Comparison of ENCODE assay signal across 25 mouse cellular contexts in the genomic region with DNA sequence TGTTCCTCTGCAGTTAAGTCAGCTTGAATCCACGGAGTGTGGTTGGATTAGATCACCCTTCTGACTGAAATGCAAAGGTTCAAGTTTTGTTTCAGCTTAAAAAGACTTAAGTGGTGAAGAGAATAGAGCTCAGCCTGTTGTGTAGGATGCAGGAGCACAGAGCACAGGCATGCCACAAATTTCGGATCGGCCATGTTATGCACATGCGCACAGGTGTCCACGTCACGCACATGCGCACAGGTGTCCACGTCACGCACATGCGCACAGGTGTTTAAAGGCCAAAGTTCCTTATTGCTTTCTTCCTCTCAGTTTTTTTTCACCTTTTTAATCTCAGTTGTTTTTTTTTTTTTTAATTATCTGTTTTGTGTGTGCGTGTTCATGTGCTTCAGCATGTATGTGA. TPM values are rescaled to one million over a fixed set of nuclear protein-coding genes. Genes with fewer than 3 reads are reported as not detected.
"Had no signal": no experiment of that assay in that cellular context is flagged by ENCODE, and none has a peak within 500 bp of the region (broad histone marks: within the 10 kb centered on the region; RNA-seq: fewer than 3 reads in every experiment).

No protein-coding gene starts in this region.

- H3K9me3 ChIP-seq: heart, embryonic 15.5 days; hindbrain, embryonic 13.5 days; hindbrain, embryonic 15.5 days; intestine, embryonic 15.5 days; limb, embryonic 10.5 days; liver, embryonic 15.5 days had no signal

- H3K4me2 ChIP-seq: heart, embryonic 15.5 days; hindbrain, embryonic 13.5 days; hindbrain, embryonic 15.5 days; intestine, embryonic 15.5 days; limb, embryonic 12.5 days; liver, embryonic 11.5 days; liver, embryonic 13.5 days; liver, embryonic 15.5 days had no signal

- H3K9ac ChIP-seq: heart, embryonic 15.5 days; hindbrain, embryonic 15.5 days; intestine, embryonic 15.5 days; limb, embryonic 12.5 days; liver, embryonic 13.5 days; liver, embryonic 15.5 days had no signal

- H3K4me3 ChIP-seq: heart, embryonic 10.5 days; heart, embryonic 15.5 days; hindbrain, embryonic 13.5 days; hindbrain, embryonic 15.5 days; intestine, embryonic 15.5 days; left cerebral cortex, adult 2 months; limb, embryonic 10.5 days; limb, embryonic 12.5 days; liver, embryonic 13.5 days; liver, embryonic 15.5 days had no signal

- ATAC-seq: inflammation-experienced regulatory T-cells, adult 6 months; intestine, embryonic 15.5 days; intestine, postnatal 0 days had no signal

- DNase-seq: gastrocnemius, postnatal 14 days; gastrocnemius, postnatal 36 days; heart, adult 11 months; heart, postnatal 14 days; heart, postnatal 36 days; kidney, adult 18-20 months; kidney, adult 8-10 months; kidney, postnatal 25 days; kidney, postnatal 4 days; liver; liver, embryonic 13.5 days had no signal

- H3K27me3 ChIP-seq: hindbrain, embryonic 13.5 days; hindbrain, embryonic 15.5 days; intestine, embryonic 15.5 days had no signal

- H3K36me3 ChIP-seq: heart, embryonic 10.5 days; heart, embryonic 15.5 days; hindbrain, embryonic 13.5 days; hindbrain, embryonic 15.5 days; intestine, embryonic 15.5 days; limb, embryonic 10.5 days; limb, embryonic 12.5 days; liver, embryonic 13.5 days; liver, embryonic 15.5 days had no signal

- H3K4me1 ChIP-seq: liver, embryonic 13.5 days; liver, embryonic 15.5 days had no signal

- H3K27ac ChIP-seq: heart, embryonic 10.5 days; heart, embryonic 15.5 days; hindbrain, embryonic 13.5 days; hindbrain, embryonic 15.5 days; intestine, embryonic 15.5 days; kidney, postnatal 0 days; limb, embryonic 10.5 days; limb, embryonic 12.5 days; liver, embryonic 13.5 days; liver, embryonic 15.5 days had no signal

RNA-seq across cellular contexts. Expression of a gene that starts 52.6 kb away (rescaled TPM):
- total RNA-seq: hematopoietic stem cell, adult 5-6 weeks had no signal
